In genomic region chr13:95610786-95611562, GRCm38 (mm10) we compare ENCODE assay signal across 11 mouse cellular contexts. TPM values are rescaled to one million over a fixed set of nuclear protein-coding genes. Genes with fewer than 3 reads are reported as not detected.
DNase-seq lines count a peak whose midpoint lies in the region; ATAC-seq and TF ChIP-seq lines count a peak whose summit lies in the region.
"Had no signal": no experiment of that assay in that cellular context is flagged by ENCODE, and none has a peak within 500 bp of the region (broad histone marks: within the 10 kb centered on the region; RNA-seq: fewer than 3 reads in every experiment).

No protein-coding gene starts in this region.

- H3K27me3 ChIP-seq in embryonic facial prominence, embryonic 11.5 days (ENCODE audit: control insufficient read depth, insufficient read depth, low read length), result no peaks in the 10 kb centered on the region
- H3K27me3 ChIP-seq in embryonic facial prominence, embryonic 10.5 days (replicated peaks; ENCODE audit: low read depth, poor library complexity, severe bottlenecking), result no peaks in the 10 kb centered on the region
- H3K27me3 ChIP-seq in embryonic facial prominence, embryonic 13.5 days, result no peaks in the 10 kb centered on the region
- no peaks in the 10 kb centered on the region for H3K27me3 ChIP-seq in heart, postnatal 0 days (ENCODE audit: control insufficient read depth, insufficient read depth, low read length)
- no peaks in the 10 kb centered on the region for H3K27me3 ChIP-seq in hindbrain, postnatal 0 days (ENCODE audit: insufficient read depth, low read length)

- TF ChIP-seq CTCF in heart, postnatal 0 days (IDR thresholded peaks at IDR 0.05; ENCODE audit: low read depth), result no peak
- no peak for TF ChIP-seq CTCF in hindbrain, postnatal 0 days (IDR thresholded peaks at IDR 0.05; ENCODE audit: low read depth)

- no peaks in the 10 kb centered on the region for H3K9me3 ChIP-seq in embryonic facial prominence, embryonic 11.5 days (replicated peaks; ENCODE audit: control insufficient read depth, low read length)
- H3K9me3 ChIP-seq in embryonic facial prominence, embryonic 10.5 days, result no peaks in the 10 kb centered on the region
- H3K9me3 ChIP-seq in embryonic facial prominence, embryonic 13.5 days, result no peaks in the 10 kb centered on the region
- H3K9me3 ChIP-seq in heart, postnatal 0 days (replicated peaks; ENCODE audit: control insufficient read depth, low read length), result no peaks in the 10 kb centered on the region
- no peaks in the 10 kb centered on the region for H3K9me3 ChIP-seq in hindbrain, postnatal 0 days (ENCODE audit: low read length)

- ATAC-seq in embryonic facial prominence, embryonic 11.5 days (replicated peaks; ENCODE audit: insufficient number of reproducible peaks, low FRiP score, low TSS enrichment, low read depth), result no peak
- ATAC-seq in embryonic facial prominence, embryonic 13.5 days (ENCODE audit: insufficient number of reproducible peaks, insufficient read depth, low FRiP score, low TSS enrichment, low read depth), result no peak
- ATAC-seq in heart, postnatal 0 days (ENCODE audit: insufficient read depth, low read depth), result peak; percentile 90
- ATAC-seq in hindbrain, postnatal 0 days, result no peak
- ATAC-seq: midbrain, embryonic 16.5 days had no signal

- 88% methylated on average over 16 of the region's 16 CpGs for WGBS in embryonic facial prominence, embryonic 11.5 days
- WGBS in embryonic facial prominence, embryonic 10.5 days, result 86% methylated on average over 16 of the region's 16 CpGs
- WGBS in embryonic facial prominence, embryonic 13.5 days, result 72% methylated on average over 16 of the region's 16 CpGs
- WGBS in heart, postnatal 0 days, result 26% methylated on average over 16 of the region's 16 CpGs
- WGBS in hindbrain, postnatal 0 days, result 84% methylated on average over 16 of the region's 16 CpGs

- H3K27ac ChIP-seq in embryonic facial prominence, embryonic 11.5 days (replicated peaks; ENCODE audit: low read depth, low read length), result no peak overlapping the region
- no peak overlapping the region for H3K27ac ChIP-seq in embryonic facial prominence, embryonic 10.5 days (replicated peaks)
- H3K27ac ChIP-seq in embryonic facial prominence, embryonic 13.5 days, result peak overlapping the region; percentile 22; the same call in 1 of the 2 replicates
- H3K27ac ChIP-seq in heart, postnatal 0 days (ENCODE audit: low read depth), result peak overlapping the region; percentile 59
- no peak overlapping the region for H3K27ac ChIP-seq in hindbrain, postnatal 0 days

- TF ChIP-seq EP300 in heart, postnatal 0 days (IDR thresholded peaks at IDR 0.05; ENCODE audit: low read depth), result no peak

- H3K4me3 ChIP-seq in embryonic facial prominence, embryonic 11.5 days (ENCODE audit: low read depth, low read length), result no peak overlapping the region
- H3K4me3 ChIP-seq in embryonic facial prominence, embryonic 10.5 days, result no peak overlapping the region
- no peak overlapping the region for H3K4me3 ChIP-seq in embryonic facial prominence, embryonic 13.5 days
- no peak overlapping the region for H3K4me3 ChIP-seq in heart, postnatal 0 days (ENCODE audit: low read depth, low read length)
- no peak overlapping the region for H3K4me3 ChIP-seq in hindbrain, postnatal 0 days (ENCODE audit: low read length)

- H3K9ac ChIP-seq in embryonic facial prominence, embryonic 11.5 days (replicated peaks; ENCODE audit: low read length), result no peak overlapping the region
- H3K9ac ChIP-seq in embryonic facial prominence, embryonic 13.5 days, result no peak overlapping the region
- H3K9ac ChIP-seq in heart, postnatal 0 days (replicated peaks; ENCODE audit: low read depth, low read length), result no peak overlapping the region
- H3K9ac ChIP-seq in hindbrain, postnatal 0 days (replicated peaks; ENCODE audit: low read length), result no peak overlapping the region

- H3K4me2 ChIP-seq in embryonic facial prominence, embryonic 11.5 days (ENCODE audit: low read depth, low read length), result no peak overlapping the region
- 0 out of 2 replicates have a peak overlapping the region, but pooled peaks have one; percentile 5 for H3K4me2 ChIP-seq in embryonic facial prominence, embryonic 13.5 days
- H3K4me2 ChIP-seq in heart, postnatal 0 days (ENCODE audit: low read depth, low read length), result peak overlapping the region; percentile 4; the same call in 1 of the 2 replicates
- no peak overlapping the region for H3K4me2 ChIP-seq in hindbrain, postnatal 0 days (ENCODE audit: low read depth, low read length)

- H3K4me1 ChIP-seq in embryonic facial prominence, embryonic 11.5 days (ENCODE audit: control insufficient read depth, insufficient read depth, low read length), result 0 out of 2 replicates have a peak, but pooled peaks cover 1% of the 10 kb centered on the region
- peaks cover 21% of the 10 kb centered on the region for H3K4me1 ChIP-seq in embryonic facial prominence, embryonic 10.5 days
- peaks cover 24% of the 10 kb centered on the region for H3K4me1 ChIP-seq in embryonic facial prominence, embryonic 13.5 days
- H3K4me1 ChIP-seq in heart, postnatal 0 days (ENCODE audit: control insufficient read depth, insufficient read depth), result peaks cover 5% of the 10 kb centered on the region; the same call in 1 of the 2 replicates
- no peaks in the 10 kb centered on the region for H3K4me1 ChIP-seq in hindbrain, postnatal 0 days (ENCODE audit: insufficient read depth, low read length)

- DNase-seq in embryonic facial prominence, embryonic 11.5 days (ENCODE audit: low spot score), result peak; percentile 35
- no peak for DNase-seq in embryonic facial prominence, embryonic 10.5 days (ENCODE audit: low spot score)
- DNase-seq in heart, postnatal 0 days (ENCODE audit: low spot score), result peak; percentile 91
- peak; percentile 61 for DNase-seq in lung, postnatal 10 days
- DNase-seq in hindbrain, postnatal 0 days (ENCODE audit: low spot score), result no peak
- no peak for DNase-seq in cerebellum, adult 8-10 months
- no peak for DNase-seq in right cerebral cortex, postnatal 14 days
- DNase-seq: layer of hippocampus, adult 9-11 months; thymus, postnatal 25 days had no signal

- H3K36me3 ChIP-seq in embryonic facial prominence, embryonic 11.5 days (replicated peaks; ENCODE audit: control insufficient read depth, insufficient read depth, low read depth, low read length), result no peaks in the 10 kb centered on the region
- peaks cover 95% of the 10 kb centered on the region for H3K36me3 ChIP-seq in embryonic facial prominence, embryonic 10.5 days (replicated peaks)
- H3K36me3 ChIP-seq in embryonic facial prominence, embryonic 13.5 days, result peaks cover 46% of the 10 kb centered on the region
- H3K36me3 ChIP-seq in heart, postnatal 0 days (replicated peaks; ENCODE audit: control insufficient read depth, insufficient read depth, low read length), result peaks cover 5% of the 10 kb centered on the region; the same call in 1 of the 2 replicates
- no peaks in the 10 kb centered on the region for H3K36me3 ChIP-seq in hindbrain, postnatal 0 days (ENCODE audit: insufficient read depth, low read length)

RNA-seq across cellular contexts. Expression of gene F2r, which starts 7.3 kb away (rescaled TPM):
- polyA plus RNA-seq in embryonic facial prominence, embryonic 11.5 days (2014; fragmentation: Nextera tagmentation; extraction: Ambion mirVana), result 133 and 144 TPM in 2 replicates
- polyA plus RNA-seq in embryonic facial prominence, embryonic 10.5 days (2016; fragmentation: Nextera tagmentation; extraction: Ambion mirVana), result 120 and 127 TPM in 2 replicates
- polyA plus RNA-seq in embryonic facial prominence, embryonic 13.5 days (2015; fragmentation: Nextera tagmentation; extraction: Ambion mirVana), result 92.2 and 100 TPM in 2 replicates
- total RNA-seq in heart, postnatal 0 days (2014; rRNA removed; ENCODE audit: low replicate concordance), result 105 and 161 TPM in 2 replicates
- polyA plus RNA-seq in heart, postnatal 0 days (2015; fragmentation: Nextera tagmentation; extraction: Ambion mirVana), result 62.1 and 63.9 TPM in 2 replicates
- total RNA-seq in hindbrain, postnatal 0 days (2014; rRNA removed), result 49.7 and 53.0 TPM in 2 replicates
- polyA plus RNA-seq in hindbrain, postnatal 0 days (2015; fragmentation: Nextera tagmentation; extraction: Ambion mirVana), result 34.6 and 36.9 TPM in 2 replicates

Comparison
In these comparisons a context has a peak if more than half of its experiments do, and no peak if none do; other contexts are left out.
1. DNase-seq: peak in embryonic facial prominence, embryonic 11.5 days (single experiment), heart, postnatal 0 days (single experiment) and lung, postnatal 10 days (single experiment); none in embryonic facial prominence, embryonic 10.5 days (single experiment), hindbrain, postnatal 0 days (single experiment), cerebellum, adult 8-10 months (single experiment) and right cerebral cortex, postnatal 14 days (single experiment).
2. H3K27ac ChIP-seq: peak in embryonic facial prominence, embryonic 13.5 days (single experiment) and heart, postnatal 0 days (single experiment); none in embryonic facial prominence, embryonic 11.5 days (single experiment), embryonic facial prominence, embryonic 10.5 days (single experiment) and hindbrain, postnatal 0 days (single experiment).
3. H3K4me2 ChIP-seq: peak in embryonic facial prominence, embryonic 13.5 days (single experiment) and heart, postnatal 0 days (single experiment); none in embryonic facial prominence, embryonic 11.5 days (single experiment) and hindbrain, postnatal 0 days (single experiment).